Mouse (Mus musculus): ENCODE data around the gene Tmeff2.

The Tmeff2 gene

GRCm38 (mm10) chr1:51217227-51217626 is 316.8 kb downstream of the Tmeff2 start:
- no peak for DNase-seq

- no peak for DNase-seq
These were observed 324.7 kb downstream of the Tmeff2 start for GRCm38 (mm10) chr1:51225156-51225555.
